Mouse (Mus musculus) lung, postnatal 0 days (tissue): ENCODE data around the gene Olah. TPM values are rescaled to one million over a fixed set of nuclear protein-coding genes. Genes with fewer than 3 reads are reported as not detected.

Source experiments
- ATAC-seq: fragments of 200-750 bp; cut with Nextera tagmentation; 2 replicates; pipeline ENCODE4 v1.8.0; 2017; ENCODE audit warnings: moderate library complexity
- DNase-seq: peaks from one replicate; pipeline ENCODE4 v3.0.0-alpha.2; 2016; ENCODE audit warnings: low spot score
- H3K27ac ChIP-seq: fragments of 300-500 bp; sonication (generic); 2 replicates; pipeline ENCODE4 v1.5.1; 2014; ENCODE audit warnings: antibody characterized with exemption, mild to moderate bottlenecking, low read length, mixed read lengths
- H3K27me3 ChIP-seq: fragments of 300-500 bp; sonication (generic); replicated peaks from 2 replicates; pipeline ENCODE4 v1.6.1; 2014; ENCODE audit warnings: low read length, mixed read lengths; ENCODE audit not compliant: insufficient read depth
- H3K36me3 ChIP-seq: fragments of 300-500 bp; sonication (generic); 2 replicates; pipeline ENCODE4 v1.6.1; 2014; ENCODE audit warnings: low read length, mixed read lengths; ENCODE audit not compliant: insufficient read depth
- H3K4me1 ChIP-seq: fragments of 300-500 bp; sonication (generic); 2 replicates; pipeline ENCODE4 v1.6.1; 2014; ENCODE audit warnings: antibody characterized with exemption, low read depth, low read length, mixed read lengths; ENCODE audit not compliant: insufficient read depth
- H3K4me2 ChIP-seq: fragments of 300-500 bp; sonication (generic); replicated peaks from 2 replicates; pipeline ENCODE4 v1.6.1; 2014; ENCODE audit warnings: low read depth, mild to moderate bottlenecking, low read length, moderate library complexity, mixed read lengths
- H3K4me3 ChIP-seq: fragments of 300-500 bp; sonication (generic); 2 replicates; pipeline ENCODE4 v1.5.1; 2014; ENCODE audit warnings: low read depth, low read length
- H3K9ac ChIP-seq: fragments of 300-500 bp; sonication (generic); replicated peaks from 2 replicates; pipeline ENCODE4 v1.6.1; 2014; ENCODE audit warnings: low read depth, mild to moderate bottlenecking
- H3K9me3 ChIP-seq: fragments of 300-500 bp; sonication (generic); 2 replicates; pipeline ENCODE4 v1.6.1; 2016; ENCODE audit warnings: low read length, mixed read lengths
- CTCF ChIP-seq: IDR thresholded peaks from 2 replicates; pipeline ENCODE4 v1.5.1; 2016; ENCODE audit warnings: antibody characterized with exemption, mild to moderate bottlenecking
- EP300 ChIP-seq: IDR thresholded peaks from 2 replicates; pipeline ENCODE4 v1.6.1; 2016; ENCODE audit warnings: antibody characterized with exemption, mild to moderate bottlenecking, control low read depth
- WGBS: fragments of 180-500 bp; shearing (Covaris S2); extraction: QIAGEN DNeasy Blood & Tissue Kit; methylation state at CpG from one replicate; pipeline ENCODE4 v1.1.7; 2014; 5-methylcytosine and 5-hydroxymethylcytosine counted together
- polyA plus RNA-seq: library from polyadenylated mRNA; unstranded; fragments of >200 nt; fragmentation: Nextera tagmentation; extraction: Ambion mirVana; gene quantifications from 2 replicates; pipeline ENCODE4 v1.2.1, GENCODE M21; 2015

Olah gene
- polyA plus RNA-seq, 1 experiment from 2014 or later = not detected

DNA sequence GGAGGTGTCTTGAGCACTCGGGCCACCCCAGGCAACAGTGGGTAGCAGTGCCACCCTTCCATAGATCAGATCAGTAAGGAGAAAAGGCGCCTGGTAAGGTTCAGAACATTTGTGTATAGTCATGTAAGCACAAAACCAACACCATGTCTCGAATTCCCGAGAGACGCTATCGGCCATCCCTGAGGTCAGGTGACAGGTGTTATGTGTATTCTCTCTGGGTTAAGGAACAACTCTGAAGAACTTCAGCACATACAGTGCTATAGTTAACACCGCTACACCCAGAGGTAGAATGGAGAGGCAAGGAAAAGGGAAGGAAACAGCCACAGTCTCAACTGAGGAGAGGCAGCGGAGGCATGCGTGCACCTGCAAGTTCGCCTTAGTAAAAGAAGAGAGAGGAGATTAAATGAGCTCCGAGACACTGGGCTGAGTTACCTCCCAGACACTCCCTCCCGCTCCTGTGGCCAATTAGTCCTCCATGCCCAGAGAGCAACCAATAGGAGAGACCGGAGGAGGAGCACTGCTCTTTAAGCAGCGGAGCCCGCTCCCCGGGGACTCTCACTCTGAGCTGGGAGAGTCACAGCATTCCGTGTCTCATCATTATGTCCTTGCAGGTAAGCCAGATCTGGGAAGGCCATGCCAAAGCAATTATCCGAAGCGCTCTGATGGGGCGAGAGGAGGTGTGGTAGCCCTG lies 61.3 kb downstream of the Olah start, which contains the start of gene Acbd7:
Gene Acbd7 (plus strand): TSS at position 558 of the 691 bp plus-strand sequence.
- Histone ChIP-seq H3K4me3 (peak within 1 kb of the TSS; percentile 31), H3K27me3 (no peaks in the 10 kb centered on the region), H3K4me2 (peak within 1 kb of the TSS; percentile 51), H3K27ac (no peak within 1 kb of the TSS), H3K36me3 (no peaks in the 10 kb centered on the region), H3K4me1 (peaks cover 8% of the 10 kb centered on the region; the same call in 1 of the 2 replicates), H3K9ac (no peak within 1 kb of the TSS), H3K9me3 (no peaks in the 10 kb centered on the region)
- WGBS = 5% methylated on average over 20 of the region's 20 CpGs
- peak; percentile 88 for DNase-seq
- TF ChIP-seq CTCF = no peak
- no peak for TF ChIP-seq EP300
- peak; percentile 42 for ATAC-seq

DNA sequence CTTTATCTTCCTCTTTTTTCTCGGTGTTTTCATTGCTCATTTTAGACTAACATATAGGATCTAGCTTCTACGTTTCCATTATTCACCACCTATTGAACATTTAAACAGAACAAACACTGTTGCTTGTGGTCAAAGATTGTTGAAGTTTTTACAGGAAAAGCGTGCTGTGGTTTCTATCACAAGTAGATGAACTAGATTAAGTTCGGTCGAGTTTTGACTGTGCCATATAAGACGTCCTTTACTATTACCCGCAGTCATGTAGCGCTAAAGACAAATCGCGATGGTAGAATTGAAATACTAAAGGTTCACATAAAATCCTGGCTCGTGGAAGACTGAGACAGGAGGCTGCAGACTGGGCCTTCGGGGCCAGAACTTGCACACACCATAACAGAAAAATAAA lies 63.2 kb downstream of the Olah start:
- no peak overlapping the region for H3K27ac ChIP-seq
- TF ChIP-seq EP300 (no peak), CTCF (no peak)
- 88% methylated on average over 12 of the region's 12 CpGs for WGBS
- H3K4me1 ChIP-seq = peaks cover 8% of the 10 kb centered on the region; the same call in 1 of the 2 replicates
- ATAC-seq (no peak), DNase-seq (no peak)
- H3K36me3 ChIP-seq = no peaks in the 10 kb centered on the region; the same call in 1 of the 2 replicates
- H3K4me2 ChIP-seq = no peak overlapping the region
- H3K4me3 ChIP-seq = no peak overlapping the region
- H3K9me3 ChIP-seq = no peaks in the 10 kb centered on the region
- H3K27me3 ChIP-seq = no peaks in the 10 kb centered on the region
- no peak overlapping the region for H3K9ac ChIP-seq

DNA sequence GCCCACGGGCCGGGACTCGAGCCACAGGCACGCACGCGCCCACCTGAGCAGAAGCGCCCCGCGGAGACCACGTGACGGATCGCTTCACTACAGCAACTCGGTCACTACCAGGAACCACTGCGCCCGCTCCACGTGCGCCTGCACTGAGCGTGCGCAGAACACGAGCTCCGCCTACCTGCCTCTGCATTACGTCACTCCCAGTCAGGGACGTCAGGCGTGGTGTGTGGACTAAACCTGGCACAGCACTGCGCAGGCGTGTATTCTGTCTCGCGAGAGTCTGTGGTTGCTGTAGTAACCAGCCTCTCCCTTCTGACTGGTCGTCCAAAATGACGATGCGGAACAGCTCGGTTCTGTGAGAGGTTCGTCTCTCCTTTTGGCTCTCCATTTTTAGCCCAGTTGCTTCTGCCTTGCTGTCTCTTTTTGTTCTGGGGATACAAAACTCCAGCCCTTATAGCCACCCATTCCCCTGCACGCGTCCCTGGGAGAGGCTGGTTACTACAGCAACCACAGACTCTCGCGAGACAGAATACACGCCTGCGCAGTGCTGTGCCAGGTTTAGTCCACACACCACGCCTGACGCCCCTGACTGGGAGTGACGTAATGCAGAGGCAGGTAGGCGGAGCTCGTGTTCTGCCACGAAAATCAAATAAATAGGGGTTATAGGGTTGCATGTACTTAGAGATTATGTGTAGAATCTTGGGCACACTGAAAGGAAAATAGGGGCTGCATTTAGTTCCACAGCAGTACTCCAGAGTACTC lies 64.3 kb downstream of the Olah start, which contains the start of gene Rpp38:
Gene Rpp38 (minus strand): TSS at position 160 of the 759 bp plus-strand sequence.
- Histone ChIP-seq H3K36me3 (peaks cover 5% of the 10 kb centered on the region; the same call in 1 of the 2 replicates), H3K27me3 (no peaks in the 10 kb centered on the region), H3K9ac (peak within 1 kb of the TSS; percentile 37), H3K4me3 (peak within 1 kb of the TSS; percentile 57), H3K4me1 (peaks cover 8% of the 10 kb centered on the region; the same call in 1 of the 2 replicates), H3K27ac (peak within 1 kb of the TSS; percentile 59), H3K9me3 (no peaks in the 10 kb centered on the region), H3K4me2 (peak within 1 kb of the TSS; percentile 66)
- WGBS = under 1% methylated on average over 43 of the region's 45 CpGs
- no peak for TF ChIP-seq CTCF
- peak; percentile 62; the same call in 1 of the 2 replicates for TF ChIP-seq EP300
- ATAC-seq = peak; percentile 97
- DNase-seq = peak; percentile 96

DNA sequence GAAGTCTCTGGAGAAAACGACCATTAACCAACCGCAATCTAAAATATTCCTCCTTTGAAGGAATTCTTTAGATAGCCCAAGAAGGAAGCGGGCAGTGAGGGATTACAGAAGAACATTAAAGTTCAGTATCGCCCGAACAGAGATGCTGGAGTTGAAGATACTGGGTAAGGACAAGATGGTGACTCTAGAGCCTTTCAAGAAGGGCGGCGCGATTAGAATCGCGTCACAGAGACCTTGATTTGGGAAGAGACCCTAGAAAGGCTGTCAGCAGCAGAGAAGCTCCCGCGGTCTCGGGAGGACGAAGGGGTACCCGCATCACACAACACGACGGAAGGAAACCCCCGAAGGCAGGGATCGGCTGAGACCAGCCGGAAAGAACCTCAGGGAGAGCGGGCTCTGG lies 65.0 kb downstream of the Olah start:
- no peak for ATAC-seq
- H3K4me2 ChIP-seq = peak overlapping the region; percentile 66
- H3K9ac ChIP-seq = peak overlapping the region; percentile 37
- DNase-seq = no peak
- H3K27ac ChIP-seq = peak overlapping the region; percentile 26
- peak overlapping the region; percentile 57 for H3K4me3 ChIP-seq
- no peaks in the 10 kb centered on the region for H3K9me3 ChIP-seq
- H3K27me3 ChIP-seq = no peaks in the 10 kb centered on the region
- H3K4me1 ChIP-seq = peaks cover 8% of the 10 kb centered on the region; the same call in 1 of the 2 replicates
- no peak for TF ChIP-seq CTCF
- WGBS = 1% methylated on average over 21 of the region's 21 CpGs
- peaks cover 5% of the 10 kb centered on the region; the same call in 1 of the 2 replicates for H3K36me3 ChIP-seq

DNA sequence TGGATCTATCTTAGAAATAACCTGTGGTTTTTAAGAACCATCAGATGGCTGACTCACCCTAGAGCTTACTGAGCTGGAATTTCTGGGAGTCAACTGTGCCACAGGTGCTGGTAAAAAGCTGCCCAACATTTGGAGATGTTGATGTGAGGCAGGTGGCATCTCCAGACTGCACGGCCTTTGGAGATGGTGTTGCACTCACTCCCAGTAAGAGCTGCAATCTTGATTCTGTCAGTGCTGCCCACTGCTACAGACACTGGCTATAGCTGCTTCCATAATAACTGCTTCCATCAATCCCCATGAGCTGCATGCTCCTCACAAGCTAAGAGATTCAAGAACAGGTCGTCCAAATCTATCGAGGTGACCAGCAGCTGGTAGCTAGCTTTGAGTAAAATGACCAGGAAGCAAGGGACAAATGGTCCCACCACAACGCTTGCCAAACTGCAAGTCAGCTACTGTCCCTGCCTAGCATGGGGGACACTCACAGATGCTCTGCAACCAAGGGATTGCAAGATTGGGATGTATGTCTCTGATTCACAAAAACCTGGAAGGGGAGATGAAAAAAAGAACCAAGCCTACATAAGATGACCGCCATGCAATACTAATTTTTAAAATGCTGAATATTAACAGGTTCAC lies 65.8 kb downstream of the Olah start:
- H3K9ac ChIP-seq = no peak overlapping the region
- TF ChIP-seq EP300 = no peak
- no peak for TF ChIP-seq CTCF
- DNase-seq = no peak
- peak overlapping the region; percentile 66; the same call in 1 of the 2 replicates for H3K4me2 ChIP-seq
- ATAC-seq = no peak
- H3K36me3 ChIP-seq = peaks cover 5% of the 10 kb centered on the region; the same call in 1 of the 2 replicates
- peaks cover 8% of the 10 kb centered on the region; the same call in 1 of the 2 replicates for H3K4me1 ChIP-seq
- H3K27me3 ChIP-seq = no peaks in the 10 kb centered on the region
- no peaks in the 10 kb centered on the region for H3K9me3 ChIP-seq
- 66% methylated on average over 5 of the region's 5 CpGs for whole genome bisulfite sequencing
- H3K27ac ChIP-seq = no peak overlapping the region
- no peak overlapping the region for H3K4me3 ChIP-seq

DNA sequence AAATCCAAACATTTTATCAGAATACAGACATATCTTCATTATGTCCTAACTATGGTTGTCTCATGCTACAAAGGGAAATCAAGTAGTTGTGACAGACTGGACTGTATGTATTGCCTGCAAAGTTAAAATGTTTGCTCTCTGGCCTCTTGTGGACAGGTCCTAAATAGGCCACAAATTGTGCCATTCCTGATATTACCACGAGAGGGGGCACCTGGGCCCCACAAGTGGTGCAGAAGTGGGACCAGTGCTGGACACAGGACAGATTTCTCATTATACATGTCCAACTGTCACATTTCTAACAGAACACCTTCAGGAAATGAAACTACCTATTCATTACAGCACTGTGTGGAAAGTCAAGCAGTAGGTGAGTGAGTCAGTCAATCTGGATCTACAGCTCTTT lies 69.7 kb downstream of the Olah start:
- H3K4me2 ChIP-seq = no peak overlapping the region
- no peak for TF ChIP-seq EP300
- peak; percentile 82 for TF ChIP-seq CTCF
- no peaks in the 10 kb centered on the region for H3K27me3 ChIP-seq
- H3K9ac ChIP-seq = no peak overlapping the region
- no peaks in the 10 kb centered on the region for H3K9me3 ChIP-seq
- WGBS = 19% methylated on average over 1 of the region's 1 CpGs
- peak; percentile 70 for DNase-seq
- H3K27ac ChIP-seq = no peak overlapping the region
- peaks cover 25% of the 10 kb centered on the region for H3K36me3 ChIP-seq
- no peak overlapping the region for H3K4me3 ChIP-seq
- peaks cover 8% of the 10 kb centered on the region; the same call in 1 of the 2 replicates for H3K4me1 ChIP-seq
- ATAC-seq = peak; percentile 48; the same call in 1 of the 2 replicates
